Mouse (Mus musculus) forebrain, embryonic 14.5 days (tissue): ENCODE measurements around the gene Plekhm1. TPM values are rescaled to one million over a fixed set of nuclear protein-coding genes. Genes with fewer than 3 reads are reported as not detected.

Source experiments
- polyA plus RNA-seq: library from polyadenylated mRNA; unstranded; fragments of >200 nt; fragmentation: Nextera tagmentation; extraction: Ambion mirVana; gene quantifications from 2 replicates; pipeline ENCODE4 v1.2.1, GENCODE M21; 2014

Plekhm1 gene
- polyA plus RNA-seq, 1 experiment from 2014 or later = 7.5 TPM

Other genes with a start within 250 kb of the Plekhm1 start
- 1.2 and 3.2 TPM in 2 replicates for gene Fmnl1, start 241.6 kb downstream of the Plekhm1 start, polyA plus RNA-seq
- 0.78 and 1.2 TPM in 2 replicates for gene 1700023F06Rik, start 204.1 kb downstream of the Plekhm1 start, polyA plus RNA-seq
- not detected in 2 replicates for gene Spata32, start 194.3 kb downstream of the Plekhm1 start, polyA plus RNA-seq
- 1.7 and 2.7 TPM in 2 replicates for gene Map3k14, start 145.2 kb downstream of the Plekhm1 start, polyA plus RNA-seq
- gene Arhgap27, start 49.0 kb downstream of the Plekhm1 start, polyA plus RNA-seq = 1.5 and 2.3 TPM in 2 replicates
- gene Lrrc37a, start 91.9 kb upstream of the Plekhm1 start, polyA plus RNA-seq = not detected in 2 replicates
- not detected in 2 replicates for gene Gm884, start 208.5 kb upstream of the Plekhm1 start, polyA plus RNA-seq
- gene Lyzl6, start 226.2 kb upstream of the Plekhm1 start, polyA plus RNA-seq = not detected in 2 replicates
- gene Rprml, start 236.9 kb upstream of the Plekhm1 start, polyA plus RNA-seq = 2.3 and 3.2 TPM in 2 replicates